Mouse (Mus musculus) fat pad, adult 2 months (tissue): ENCODE measurements around the gene Otulinl.
A peak's percentile ranks its signal among the peaks of the same experiment; 100 is the strongest.

ENCODE experiments used
- DNase-seq: peaks from one replicate; pipeline ENCODE4 v3.0.0-alpha.2; 2011; ENCODE audit warnings: low read depth, low spot score; ENCODE audit errors: extremely low read depth

Otulinl gene

GRCm38 (mm10) chr15:27658356-27658755 is 23.0 kb downstream of the Otulinl start:
- no peak for DNase-seq

GRCm38 (mm10) chr15:27657866-27658265 is 23.5 kb downstream of the Otulinl start:
- no peak for DNase-seq

GRCm38 (mm10) chr15:27656626-27657025 is 24.8 kb downstream of the Otulinl start:
- no peak for DNase-seq

- DNase-seq, result no peak
These were observed 26.4 kb downstream of the Otulinl start for GRCm38 (mm10) chr15:27655015-27655414.

- DNase-seq, result no peak
These were observed 33.7 kb downstream of the Otulinl start for GRCm38 (mm10) chr15:27647686-27648085.

GRCm38 (mm10) chr15:27646665-27647064 is 34.7 kb downstream of the Otulinl start:
- DNase-seq, result no peak

- no peak for DNase-seq
These were observed 36.1 kb downstream of the Otulinl start for GRCm38 (mm10) chr15:27645250-27645649.

GRCm38 (mm10) chr15:27642895-27643294 is 38.5 kb downstream of the Otulinl start:
- DNase-seq, result no peak

GRCm38 (mm10) chr15:27641171-27641570 is 40.2 kb downstream of the Otulinl start:
- DNase-seq, result no peak

- DNase-seq, result peak; percentile 96
These were observed 47.2 kb downstream of the Otulinl start for GRCm38 (mm10) chr15:27633941-27634900.

- DNase-seq, result peak; percentile 50
These were observed 50.6 kb downstream of the Otulinl start, which contains the start of gene Otulin for GRCm38 (mm10) chr15:27630601-27631383. TSS of gene Otulin (minus strand) at chr15:27630693.

- DNase-seq, result no peak
These were observed 51.4 kb downstream of the Otulinl start for GRCm38 (mm10) chr15:27629800-27630600.

- no peak for DNase-seq
These were observed 52.3 kb downstream of the Otulinl start for GRCm38 (mm10) chr15:27629046-27629445.

GRCm38 (mm10) chr15:27627794-27628193 is 53.6 kb downstream of the Otulinl start:
- DNase-seq, result no peak

GRCm38 (mm10) chr15:27626314-27626713 is 55.1 kb downstream of the Otulinl start:
- DNase-seq, result no peak

- no peak for DNase-seq
These were observed 55.5 kb downstream of the Otulinl start for GRCm38 (mm10) chr15:27625890-27626255.

- no peak for DNase-seq
These were observed 56.1 kb downstream of the Otulinl start for GRCm38 (mm10) chr15:27625014-27625889.

- DNase-seq, result no peak
These were observed 58.1 kb downstream of the Otulinl start for GRCm38 (mm10) chr15:27623286-27623685.

- DNase-seq, result no peak
These were observed 60.7 kb downstream of the Otulinl start for GRCm38 (mm10) chr15:27620475-27621185.
